Mouse (Mus musculus) olfactory bulb, adult 2 months (tissue): ENCODE data around the gene Vps33a.

Experiments used
- CTCF ChIP-seq: fragments of 200-500 bp; IDR thresholded peaks from 2 replicates; pipeline ENCODE4 v1.5.1; 2012; ENCODE audit warnings: low read depth, mild to moderate bottlenecking, low read length, moderate library complexity; ENCODE audit not compliant: insufficient read depth
- POLR2A ChIP-seq: fragments of 200-500 bp; IDR thresholded peaks from 2 replicates; pipeline ENCODE4 v1.6.1; 2012; ENCODE audit warnings: mild to moderate bottlenecking, low read depth, low read length, moderate library complexity; ENCODE audit not compliant: insufficient read depth

GRCm38 (mm10) chr5:123499717-123500116, 73.1 kb downstream of the Vps33a start:
- no peak for TF ChIP-seq CTCF
- TF ChIP-seq POLR2A: no peak
